Mouse (Mus musculus): ENCODE data around the gene Gjd3. TPM values are rescaled to one million over a fixed set of nuclear protein-coding genes. Genes with fewer than 3 reads are reported as not detected.
"Not testable (repeated sequence)": the region's sequence is repeated elsewhere in the genome, so short reads cannot be mapped to it uniquely, and the experiment has no call there.

The Gjd3 gene
- polyA plus RNA-seq, 1 experiment from 2014 or later: 3.0 TPM

GRCm38 (mm10) chr11:99006788-99007187 lies 24.0 kb upstream of the Gjd3 start:
- H3K36me3 ChIP-seq: no peaks in the 10 kb centered on the region
- no peak overlapping the region for H3K4me3 ChIP-seq (replicated peaks)
- no peaks in the 10 kb centered on the region for H3K4me1 ChIP-seq
- no peak for ATAC-seq (ENCODE audit: low FRiP score)
- H3K9ac ChIP-seq (replicated peaks): no peak overlapping the region
- no peak overlapping the region for H3K27ac ChIP-seq (replicated peaks)
- no peaks in the 10 kb centered on the region for H3K9me3 ChIP-seq (replicated peaks)
- 95% methylated on average over 9 of the region's 9 CpGs for WGBS
- H3K27me3 ChIP-seq (replicated peaks): no peaks in the 10 kb centered on the region
- no peak overlapping the region for H3K4me2 ChIP-seq

DNA sequence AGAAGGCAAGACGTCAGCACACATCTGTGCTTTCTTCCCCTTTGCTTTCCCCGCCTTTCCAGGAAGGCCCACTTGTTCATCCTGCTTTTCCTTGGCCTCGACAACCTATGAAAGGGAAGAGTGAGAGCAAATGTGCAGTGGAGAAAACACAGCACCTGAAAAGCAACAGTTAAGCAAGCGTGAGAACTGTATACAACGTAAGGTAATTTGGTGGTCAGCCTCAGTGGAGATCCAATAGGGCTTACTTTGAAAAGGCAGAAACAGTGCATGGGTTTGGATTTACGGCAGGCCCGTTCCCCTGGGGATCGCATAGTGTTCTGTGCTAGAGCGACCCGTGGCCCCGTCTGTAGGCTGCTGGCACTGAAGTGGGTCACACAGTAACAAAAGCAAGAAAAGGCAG lies 16.4 kb upstream of the Gjd3 start:
- H3K4me2 ChIP-seq: no peak overlapping the region
- H3K9me3 ChIP-seq (replicated peaks): no peaks in the 10 kb centered on the region
- H3K4me1 ChIP-seq: no peaks in the 10 kb centered on the region
- H3K9ac ChIP-seq (replicated peaks): no peak overlapping the region
- no peaks in the 10 kb centered on the region for H3K36me3 ChIP-seq
- no peaks in the 10 kb centered on the region for H3K27me3 ChIP-seq (replicated peaks)
- 73% methylated on average over 11 of the region's 11 CpGs for WGBS
- no peak for ATAC-seq (ENCODE audit: low FRiP score)
- H3K4me3 ChIP-seq (replicated peaks): no peak overlapping the region
- H3K27ac ChIP-seq (replicated peaks): no peak overlapping the region

DNA sequence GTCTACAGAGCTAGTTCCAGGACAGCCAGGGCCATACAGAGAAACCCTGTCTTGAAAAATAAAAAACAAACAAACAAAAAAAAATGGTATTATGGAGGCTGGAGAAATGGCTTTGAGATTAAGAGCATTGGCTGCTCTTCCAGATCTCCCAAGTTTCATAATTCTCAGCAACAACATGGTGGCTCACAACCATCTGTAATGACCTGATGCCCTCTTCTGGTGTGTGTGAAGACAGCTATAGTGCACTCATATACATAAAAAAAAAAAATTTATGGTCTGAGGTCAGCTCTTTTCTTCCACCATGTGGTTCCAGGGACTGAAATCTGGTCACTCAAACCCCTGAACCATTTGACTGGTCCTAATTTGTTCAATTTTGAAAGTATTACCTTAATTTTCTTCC lies 16.0 kb upstream of the Gjd3 start:
- Histone ChIP-seq H3K9me3 (replicated peaks) (no peaks in the 10 kb centered on the region), H3K4me1 (no peaks in the 10 kb centered on the region), H3K36me3 (no peaks in the 10 kb centered on the region), H3K27ac (replicated peaks) (no peak overlapping the region), H3K9ac (replicated peaks) (no peak overlapping the region), H3K4me3 (replicated peaks) (no peak overlapping the region), H3K27me3 (replicated peaks) (no peaks in the 10 kb centered on the region), H3K4me2 (no peak overlapping the region)
- no peak for ATAC-seq (ENCODE audit: low FRiP score)

- no peak overlapping the region for H3K4me2 ChIP-seq
Measured at GRCm38 (mm10) chr11:98997659-98998058, 14.8 kb upstream of the Gjd3 start.

GRCm38 (mm10) chr11:98995987-98996386 lies 13.2 kb upstream of the Gjd3 start:
- Histone ChIP-seq H3K4me2 (no peak overlapping the region), H3K36me3 (no peaks in the 10 kb centered on the region), H3K27me3 (replicated peaks) (no peaks in the 10 kb centered on the region), H3K4me3 (replicated peaks) (no peak overlapping the region), H3K9ac (replicated peaks) (no peak overlapping the region), H3K4me1 (no peaks in the 10 kb centered on the region), H3K9me3 (replicated peaks) (no peaks in the 10 kb centered on the region), H3K27ac (replicated peaks) (no peak overlapping the region)
- no peak for ATAC-seq (ENCODE audit: low FRiP score)
- 94% methylated on average over 7 of the region's 7 CpGs for WGBS

More at GRCm38 (mm10) chr11:98997659-98998058, 14.8 kb upstream of the Gjd3 start:
- Histone ChIP-seq H3K9ac (replicated peaks) (no peak overlapping the region), H3K36me3 (no peaks in the 10 kb centered on the region), H3K27ac (replicated peaks) (no peak overlapping the region), H3K4me3 (replicated peaks) (no peak overlapping the region), H3K9me3 (replicated peaks) (no peaks in the 10 kb centered on the region), H3K4me1 (no peaks in the 10 kb centered on the region), H3K27me3 (replicated peaks) (no peaks in the 10 kb centered on the region)
- no peak for ATAC-seq (ENCODE audit: low FRiP score)
- 92% methylated on average over 4 of the region's 4 CpGs for WGBS

GRCm38 (mm10) chr11:98990866-98991265 lies 8.1 kb upstream of the Gjd3 start:
- WGBS: 84% methylated on average over 6 of the region's 6 CpGs
- no peak for ATAC-seq (ENCODE audit: low FRiP score)
- no peaks in the 10 kb centered on the region for H3K4me1 ChIP-seq

DNA sequence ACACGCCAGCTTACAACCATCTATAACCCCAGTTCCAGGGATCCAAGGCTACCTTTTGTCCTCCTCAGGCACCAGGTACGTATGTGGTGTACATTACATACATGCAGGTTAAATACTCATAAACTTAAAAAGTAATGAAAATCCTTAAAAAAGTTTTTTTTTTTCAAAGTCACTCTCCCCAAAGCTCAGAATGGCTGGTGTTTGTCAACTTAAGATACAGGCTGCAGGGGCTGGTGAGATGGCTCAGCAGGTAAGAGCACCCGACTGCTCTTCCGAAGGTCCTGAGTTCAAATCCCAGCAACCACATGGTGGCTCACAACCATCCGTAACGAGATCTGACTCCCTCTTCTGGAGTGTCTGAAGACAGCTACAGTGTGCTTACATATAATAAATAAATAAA lies 5.4 kb upstream of the Gjd3 start:
- not testable (repeated sequence) for H3K9ac ChIP-seq (replicated peaks); H3K4me2 ChIP-seq; H3K27me3 ChIP-seq (replicated peaks); H3K4me3 ChIP-seq (replicated peaks); H3K27ac ChIP-seq (replicated peaks); ATAC-seq (ENCODE audit: low FRiP score); H3K36me3 ChIP-seq; H3K9me3 ChIP-seq (replicated peaks); H3K4me1 ChIP-seq
- 97% methylated on average over 6 of the region's 6 CpGs for WGBS

More at GRCm38 (mm10) chr11:98990866-98991265, 8.1 kb upstream of the Gjd3 start:
- H3K36me3 ChIP-seq: no peaks in the 10 kb centered on the region
- no peak overlapping the region for H3K4me2 ChIP-seq
- no peaks in the 10 kb centered on the region for H3K9me3 ChIP-seq (replicated peaks)
- H3K4me3 ChIP-seq (replicated peaks): no peak overlapping the region
- H3K9ac ChIP-seq (replicated peaks): no peak overlapping the region
- H3K27ac ChIP-seq (replicated peaks): no peak overlapping the region
- H3K27me3 ChIP-seq (replicated peaks): no peaks in the 10 kb centered on the region

- Histone ChIP-seq H3K36me3 (no peaks in the 10 kb centered on the region), H3K4me1 (peaks cover 23% of the 10 kb centered on the region), H3K27me3 (replicated peaks) (no peaks in the 10 kb centered on the region), H3K27ac (replicated peaks) (no peak overlapping the region), H3K9ac (replicated peaks) (no peak overlapping the region), H3K4me2 (no peak overlapping the region), H3K4me3 (replicated peaks) (no peak overlapping the region), H3K9me3 (replicated peaks) (no peaks in the 10 kb centered on the region)
- ATAC-seq (ENCODE audit: low FRiP score): no peak
- 97% methylated on average over 7 of the region's 7 CpGs for WGBS
Measured at GRCm38 (mm10) chr11:98985542-98985941, 2.7 kb upstream of the Gjd3 start.

GRCm38 (mm10) chr11:98983551-98983950 lies 735 bp upstream of the Gjd3 start:
- Histone ChIP-seq H3K27me3 (replicated peaks) (no peaks in the 10 kb centered on the region), H3K9ac (replicated peaks) (0 out of 2 replicates have a peak overlapping the region, but pooled peaks have one; percentile 75), H3K4me1 (peaks cover 27% of the 10 kb centered on the region), H3K27ac (replicated peaks) (no peak overlapping the region), H3K9me3 (replicated peaks) (no peaks in the 10 kb centered on the region), H3K4me3 (replicated peaks) (peak overlapping the region; percentile 65), H3K36me3 (no peaks in the 10 kb centered on the region), H3K4me2 (peak overlapping the region; percentile 80)
- ATAC-seq (ENCODE audit: low FRiP score): no peak
- 39% methylated on average over 8 of the region's 8 CpGs for WGBS

- under 1% methylated on average over 94 of the region's 94 CpGs for WGBS
- Histone ChIP-seq H3K4me2 (peak overlapping the region; percentile 80), H3K9ac (replicated peaks) (peak overlapping the region; percentile 75), H3K9me3 (replicated peaks) (no peaks in the 10 kb centered on the region), H3K36me3 (no peaks in the 10 kb centered on the region), H3K27me3 (replicated peaks) (no peaks in the 10 kb centered on the region), H3K4me3 (replicated peaks) (peak overlapping the region; percentile 65), H3K27ac (replicated peaks) (peak overlapping the region; percentile 96), H3K4me1 (peaks cover 28% of the 10 kb centered on the region)
- ATAC-seq (ENCODE audit: low FRiP score): peak; percentile 89
Measured at GRCm38 (mm10) chr11:98981997-98982772, 631 bp downstream of the Gjd3 start.

GRCm38 (mm10) chr11:98981289-98981996 lies 1.4 kb downstream of the Gjd3 start:
- Histone ChIP-seq H3K4me3 (replicated peaks) (peak overlapping the region; percentile 65), H3K9me3 (replicated peaks) (no peaks in the 10 kb centered on the region), H3K4me1 (peaks cover 28% of the 10 kb centered on the region), H3K9ac (replicated peaks) (peak overlapping the region; percentile 75), H3K27ac (replicated peaks) (peak overlapping the region; percentile 96), H3K27me3 (replicated peaks) (no peaks in the 10 kb centered on the region), H3K36me3 (no peaks in the 10 kb centered on the region), H3K4me2 (peak overlapping the region; percentile 80)
- ATAC-seq (ENCODE audit: low FRiP score): peak; percentile 28; the same call in 1 of the 2 replicates
- WGBS: 28% methylated on average over 20 of the region's 20 CpGs

- Histone ChIP-seq H3K9me3 (replicated peaks) (no peaks in the 10 kb centered on the region), H3K27ac (replicated peaks) (no peak overlapping the region), H3K4me3 (replicated peaks) (no peak overlapping the region), H3K4me1 (peaks cover 28% of the 10 kb centered on the region), H3K4me2 (no peak overlapping the region), H3K9ac (replicated peaks) (no peak overlapping the region), H3K36me3 (0 out of 2 replicates have a peak, but pooled peaks cover under 1% of the 10 kb centered on the region), H3K27me3 (replicated peaks) (no peaks in the 10 kb centered on the region)
- WGBS: 94% methylated on average over 4 of the region's 5 CpGs
- no peak for ATAC-seq (ENCODE audit: low FRiP score)
Measured at GRCm38 (mm10) chr11:98979356-98979755, 3.5 kb downstream of the Gjd3 start.
